Mouse (Mus musculus): ENCODE data around the gene Cxcl17. TPM values are rescaled to one million over a fixed set of nuclear protein-coding genes. Genes with fewer than 3 reads are reported as not detected.

Gene Cxcl17
- polyA plus RNA-seq, 1 experiment from 2014 or later = 0.73 TPM

- Histone ChIP-seq H3K27me3 (peaks cover 3% of the 10 kb centered on the region; the same call in 1 of the 2 replicates), H3K9me3 (no peaks in the 10 kb centered on the region), H3K27ac (no peak overlapping the region), H3K4me2 (replicated peaks) (peak overlapping the region; percentile 60), H3K4me1 (peaks cover 37% of the 10 kb centered on the region), H3K36me3 (no peaks in the 10 kb centered on the region), H3K9ac (no peak overlapping the region), H3K4me3 (peak overlapping the region; percentile 34)
- 4% methylated on average over 17 of the region's 17 CpGs for WGBS
- no peak for ATAC-seq (ENCODE audit: low FRiP score, low read depth)
Observed at GRCm38 (mm10) chr7:25376556-25376955, 36.1 kb downstream of the Cxcl17 start.

DNA sequence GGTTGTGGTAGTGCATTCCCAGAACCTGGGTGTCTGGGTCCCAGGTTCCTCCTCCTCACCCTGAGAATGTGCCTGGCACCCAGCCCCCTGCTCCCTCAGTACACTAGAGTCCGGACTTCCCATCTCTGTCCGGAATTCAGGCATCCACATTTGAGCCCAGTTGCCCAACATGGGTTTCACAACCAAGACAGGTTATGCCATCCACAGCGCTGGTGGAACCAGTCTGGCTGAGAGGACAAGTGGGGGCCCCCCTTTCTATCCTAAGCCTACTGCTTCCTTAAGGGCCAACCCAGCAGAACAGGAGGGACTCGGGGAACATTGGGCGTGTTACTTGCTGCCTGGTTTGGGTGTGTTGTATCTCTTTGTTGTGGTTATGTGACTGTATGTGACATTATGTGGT, 40.2 kb downstream of the Cxcl17 start:
- H3K36me3 ChIP-seq = no peaks in the 10 kb centered on the region
- H3K4me3 ChIP-seq = no peak overlapping the region
- no peak overlapping the region for H3K27ac ChIP-seq
- H3K4me2 ChIP-seq (replicated peaks) = no peak overlapping the region
- H3K27me3 ChIP-seq = peaks cover 40% of the 10 kb centered on the region
- H3K9me3 ChIP-seq = no peaks in the 10 kb centered on the region
- ATAC-seq (ENCODE audit: low FRiP score, low read depth) = no peak
- no peak overlapping the region for H3K9ac ChIP-seq
- H3K4me1 ChIP-seq = peaks cover 21% of the 10 kb centered on the region
- WGBS = 87% methylated on average over 5 of the region's 5 CpGs

GRCm38 (mm10) chr7:25369058-25369749, 43.5 kb downstream of the Cxcl17 start, which contains the start of gene Cnfn:
TSS of gene Cnfn (minus strand) at chr7:25369724.
- WGBS = 45% methylated on average over 12 of the region's 12 CpGs
- Histone ChIP-seq H3K36me3 (peaks cover 5% of the 10 kb centered on the region), H3K9ac (no peak within 1 kb of the TSS), H3K9me3 (no peaks in the 10 kb centered on the region), H3K4me1 (peaks cover 28% of the 10 kb centered on the region), H3K27me3 (peaks cover 65% of the 10 kb centered on the region), H3K4me3 (no peak within 1 kb of the TSS), H3K27ac (no peak within 1 kb of the TSS), H3K4me2 (replicated peaks) (no peak within 1 kb of the TSS)
- ATAC-seq (ENCODE audit: low FRiP score, low read depth) = no peak

- 18% methylated on average over 12 of the region's 12 CpGs for WGBS
- Histone ChIP-seq H3K27ac (no peak overlapping the region), H3K27me3 (peaks cover 65% of the 10 kb centered on the region), H3K9me3 (no peaks in the 10 kb centered on the region), H3K9ac (no peak overlapping the region), H3K36me3 (peaks cover 14% of the 10 kb centered on the region), H3K4me2 (replicated peaks) (no peak overlapping the region), H3K4me1 (peaks cover 27% of the 10 kb centered on the region), H3K4me3 (peak overlapping the region; percentile 21; the same call in 1 of the 2 replicates)
- no peak for ATAC-seq (ENCODE audit: low FRiP score, low read depth)
Observed at GRCm38 (mm10) chr7:25368333-25368732, 44.4 kb downstream of the Cxcl17 start.

GRCm38 (mm10) chr7:25367632-25368293, 44.9 kb downstream of the Cxcl17 start:
- peaks cover 65% of the 10 kb centered on the region for H3K27me3 ChIP-seq
- H3K27ac ChIP-seq = no peak overlapping the region
- H3K9ac ChIP-seq = peak overlapping the region; percentile 43
- peaks cover 27% of the 10 kb centered on the region for H3K4me1 ChIP-seq
- peaks cover 20% of the 10 kb centered on the region for H3K36me3 ChIP-seq
- H3K4me3 ChIP-seq = peak overlapping the region; percentile 21
- WGBS = 5% methylated on average over 33 of the region's 33 CpGs
- no peaks in the 10 kb centered on the region for H3K9me3 ChIP-seq
- no peak for ATAC-seq (ENCODE audit: low FRiP score, low read depth)
- H3K4me2 ChIP-seq (replicated peaks) = peak overlapping the region; percentile 48

DNA sequence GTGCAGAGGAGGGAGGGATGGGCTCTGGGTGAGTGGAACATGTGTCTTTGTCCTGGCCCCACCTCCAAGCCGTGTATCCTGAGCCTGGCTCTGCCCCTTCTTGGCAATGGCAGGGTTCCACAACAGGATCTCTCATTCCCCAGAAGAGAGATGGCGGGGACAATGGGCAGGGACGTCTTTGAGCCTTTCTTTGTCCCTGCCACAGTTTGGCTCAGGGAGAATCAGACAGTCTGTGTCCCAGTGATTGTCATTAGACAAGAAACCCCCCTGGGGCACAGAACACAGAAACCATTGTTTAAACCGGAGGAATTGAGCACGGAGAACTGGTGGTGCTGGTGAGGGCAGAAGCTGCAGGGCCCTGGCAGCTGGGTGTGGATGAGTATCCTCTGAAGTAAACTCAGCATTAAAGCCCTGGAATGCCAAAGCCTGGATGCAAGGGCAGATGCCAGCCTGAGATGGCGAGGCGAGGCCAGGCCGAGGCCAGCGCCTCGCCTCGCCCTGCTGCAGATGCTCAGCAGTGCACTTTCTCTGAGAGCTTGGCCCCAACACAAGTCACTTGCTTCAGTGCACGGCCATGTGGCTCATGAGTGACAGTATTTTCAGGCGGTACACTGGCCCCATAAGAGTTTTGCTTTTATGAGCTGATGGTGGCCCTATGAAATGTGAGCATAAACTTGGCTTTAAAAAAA, 46.6 kb downstream of the Cxcl17 start:
- H3K27ac ChIP-seq = no peak overlapping the region; the same call in 1 of the 2 replicates
- 0 out of 2 replicates have a peak overlapping the region, but pooled peaks have one; percentile 9 for H3K9ac ChIP-seq
- no peaks in the 10 kb centered on the region for H3K9me3 ChIP-seq
- H3K27me3 ChIP-seq = peaks cover 62% of the 10 kb centered on the region
- peaks cover 36% of the 10 kb centered on the region for H3K36me3 ChIP-seq
- no peak for ATAC-seq (ENCODE audit: low FRiP score, low read depth)
- peaks cover 27% of the 10 kb centered on the region for H3K4me1 ChIP-seq
- H3K4me3 ChIP-seq = no peak overlapping the region
- WGBS = 58% methylated on average over 13 of the region's 13 CpGs
- H3K4me2 ChIP-seq (replicated peaks) = no peak overlapping the region

DNA sequence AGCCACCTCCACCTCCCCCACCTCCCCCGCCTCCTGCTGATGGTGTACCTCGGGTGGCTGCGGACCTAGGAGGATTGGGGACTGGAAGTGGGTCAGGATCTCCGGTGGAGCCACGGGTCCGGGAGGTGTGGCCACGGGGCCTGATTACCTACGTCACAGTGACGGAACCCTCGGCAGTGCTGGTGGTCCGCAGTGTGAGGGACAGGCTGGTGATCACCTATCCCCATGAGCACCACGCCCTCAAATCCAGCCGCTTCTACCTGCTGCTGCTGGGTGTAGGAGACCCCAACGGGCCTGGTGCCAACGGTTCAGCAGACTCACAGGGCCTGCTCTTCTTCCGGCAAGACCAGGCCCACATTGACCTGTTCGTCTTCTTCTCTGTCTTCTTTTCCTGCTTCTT, 49.1 kb downstream of the Cxcl17 start:
- no peak overlapping the region for H3K27ac ChIP-seq
- H3K36me3 ChIP-seq = peaks cover 60% of the 10 kb centered on the region
- 93% methylated on average over 17 of the region's 17 CpGs for WGBS

GRCm38 (mm10) chr7:25363151-25363550, 49.5 kb downstream of the Cxcl17 start:
- Histone ChIP-seq H3K36me3 (peaks cover 65% of the 10 kb centered on the region), H3K4me2 (replicated peaks) (no peak overlapping the region), H3K4me3 (no peak overlapping the region), H3K27me3 (peaks cover 34% of the 10 kb centered on the region), H3K9me3 (no peaks in the 10 kb centered on the region), H3K9ac (no peak overlapping the region), H3K4me1 (peaks cover 27% of the 10 kb centered on the region), H3K27ac (no peak overlapping the region)
- 88% methylated on average over 19 of the region's 19 CpGs for WGBS
- ATAC-seq (ENCODE audit: low FRiP score, low read depth) = no peak

More for the DNA sequence above, 49.1 kb downstream of the Cxcl17 start:
- Histone ChIP-seq H3K4me1 (peaks cover 27% of the 10 kb centered on the region), H3K9me3 (no peaks in the 10 kb centered on the region), H3K9ac (no peak overlapping the region), H3K27me3 (peaks cover 39% of the 10 kb centered on the region), H3K4me2 (replicated peaks) (no peak overlapping the region), H3K4me3 (no peak overlapping the region)
- ATAC-seq (ENCODE audit: low FRiP score, low read depth) = no peak; the same call in 1 of the 2 replicates

- ATAC-seq (ENCODE audit: low FRiP score, low read depth) = no peak
- peak overlapping the region; percentile 31; the same call in 1 of the 2 replicates for H3K9ac ChIP-seq
- 84% methylated on average over 19 of the region's 19 CpGs for WGBS
Observed at GRCm38 (mm10) chr7:25358721-25359206, 53.9 kb downstream of the Cxcl17 start.

More at GRCm38 (mm10) chr7:25358721-25359206, 53.9 kb downstream of the Cxcl17 start:
- no peak overlapping the region for H3K4me2 ChIP-seq (replicated peaks)
- H3K4me1 ChIP-seq = no peaks in the 10 kb centered on the region
- no peak overlapping the region for H3K27ac ChIP-seq
- no peak overlapping the region for H3K4me3 ChIP-seq
- peaks cover 96% of the 10 kb centered on the region for H3K36me3 ChIP-seq
- H3K27me3 ChIP-seq = no peaks in the 10 kb centered on the region
- H3K9me3 ChIP-seq = no peaks in the 10 kb centered on the region

Data from limb, embryonic 13.5 days (tissue).